Mouse (Mus musculus) kidney, postnatal 10 days (tissue): ENCODE measurements around the gene Fcgr1.
"Not testable (repeated sequence)": the region's sequence is repeated elsewhere in the genome, so short reads cannot be mapped to it uniquely, and the experiment has no call there.

ENCODE experiments used
- DNase-seq: peaks from one replicate; pipeline ENCODE4 v3.0.0; 2021; ENCODE audit warnings: mixed read lengths

The Fcgr1 gene

GRCm38 (mm10) chr3:96293787-96294186, at the start of gene Fcgr1:
TSS of gene Fcgr1 (minus strand) at chr3:96293969.
- no peak for DNase-seq

- not testable (repeated sequence) for DNase-seq
These were observed 48.9 kb upstream of the Fcgr1 start for GRCm38 (mm10) chr3:96342652-96343051.

- DNase-seq: not testable (repeated sequence)
These were observed 48.3 kb upstream of the Fcgr1 start for GRCm38 (mm10) chr3:96342100-96342499.

GRCm38 (mm10) chr3:96340611-96341312, 47.0 kb upstream of the Fcgr1 start:
- DNase-seq: no peak

GRCm38 (mm10) chr3:96338849-96339480, 45.2 kb upstream of the Fcgr1 start:
- no peak for DNase-seq

- no peak for DNase-seq
These were observed 44.3 kb upstream of the Fcgr1 start for GRCm38 (mm10) chr3:96338043-96338442.

GRCm38 (mm10) chr3:96337269-96337668, 43.5 kb upstream of the Fcgr1 start:
- DNase-seq: no peak

- no peak for DNase-seq
These were observed 42.9 kb upstream of the Fcgr1 start for GRCm38 (mm10) chr3:96336636-96337035.

GRCm38 (mm10) chr3:96335591-96335990, 41.8 kb upstream of the Fcgr1 start:
- DNase-seq: no peak

GRCm38 (mm10) chr3:96335163-96335550, 41.4 kb upstream of the Fcgr1 start:
- DNase-seq: no peak

GRCm38 (mm10) chr3:96334175-96335162, 40.7 kb upstream of the Fcgr1 start:
- no peak for DNase-seq

GRCm38 (mm10) chr3:96333396-96334174, 39.8 kb upstream of the Fcgr1 start:
- DNase-seq: no peak

GRCm38 (mm10) chr3:96332631-96333395, 39.0 kb upstream of the Fcgr1 start:
- no peak for DNase-seq

GRCm38 (mm10) chr3:96332000-96332399, 38.2 kb upstream of the Fcgr1 start:
- no peak for DNase-seq

- DNase-seq: no peak
These were observed 37.7 kb upstream of the Fcgr1 start for GRCm38 (mm10) chr3:96331438-96331837.

GRCm38 (mm10) chr3:96330603-96331002, 36.8 kb upstream of the Fcgr1 start:
- DNase-seq: no peak

- no peak for DNase-seq
These were observed 36.4 kb upstream of the Fcgr1 start for GRCm38 (mm10) chr3:96330181-96330580.

- no peak for DNase-seq
These were observed 35.1 kb upstream of the Fcgr1 start for GRCm38 (mm10) chr3:96328730-96329387.

- peak; percentile 52 for DNase-seq
These were observed 34.4 kb upstream of the Fcgr1 start for GRCm38 (mm10) chr3:96328060-96328729.

- no peak for DNase-seq
These were observed 33.9 kb upstream of the Fcgr1 start for GRCm38 (mm10) chr3:96327647-96328046.

GRCm38 (mm10) chr3:96327131-96327530, 33.4 kb upstream of the Fcgr1 start:
- peak; percentile 40 for DNase-seq
